Mouse (Mus musculus): ENCODE data around the gene Smpd2.

- TF ChIP-seq CTCF (IDR thresholded peaks at IDR 0.05; ENCODE audit: low read depth, low read length) (no peak), GATA1 (IDR thresholded peaks at IDR 0.05; ENCODE audit: borderline replicate concordance, low read length) (no peak), GATA2 (IDR thresholded peaks at IDR 0.05; ENCODE audit: borderline replicate concordance, low read depth, low read length) (no peak), POLR2AphosphoS5 (IDR thresholded peaks at IDR 0.05; ENCODE audit: insufficient replicate concordance, low read depth, low read length) (no peak)
These were observed 942 bp upstream of the Smpd2 start for GRCm38 (mm10) chr10:41491111-41491510.
